8 mouse cellular contexts compared by ENCODE assay signal in genomic region chr2:35131991-35132661, GRCm38 (mm10). TPM values are rescaled to one million over a fixed set of nuclear protein-coding genes. Genes with fewer than 3 reads are reported as not detected.
DNase-seq lines count a peak whose midpoint lies in the region; ATAC-seq and TF ChIP-seq lines count a peak whose summit lies in the region.

No protein-coding gene starts in this region.

- peak overlapping the region; percentile 75 for H3K9ac ChIP-seq in heart, embryonic 11.5 days (ENCODE audit: low read depth, low read length)
- peak overlapping the region; percentile 82 for H3K9ac ChIP-seq in kidney, embryonic 16.5 days (replicated peaks; ENCODE audit: low read length)
- H3K9ac ChIP-seq in liver, adult 2 months (ENCODE audit: low read depth, low read length), result peak overlapping the region; percentile 75

- H3K4me2 ChIP-seq in heart, embryonic 11.5 days, result peak overlapping the region; percentile 83
- peak overlapping the region; percentile 84 for H3K4me2 ChIP-seq in kidney, embryonic 16.5 days (replicated peaks; ENCODE audit: low read depth, low read length)
- peak overlapping the region; percentile 85 for H3K4me2 ChIP-seq in myocyte (ENCODE audit: low read depth)

- H3K27ac ChIP-seq in heart, embryonic 11.5 days (ENCODE audit: low read depth, low read length), result peak overlapping the region; percentile 87
- H3K27ac ChIP-seq in kidney, embryonic 16.5 days (ENCODE audit: low read length), result peak overlapping the region; percentile 94
- H3K27ac ChIP-seq in liver, adult 2 months (replicated peaks; ENCODE audit: insufficient read depth, low read depth, low read length), result peak overlapping the region; percentile 64

- no peak overlapping the region for H3ac ChIP-seq in myocyte (ENCODE audit: control insufficient read depth, insufficient read length)

- H3K4me1 ChIP-seq in heart, embryonic 11.5 days (ENCODE audit: control insufficient read depth, insufficient read depth, low read length), result peaks cover 10% of the 10 kb centered on the region
- peaks cover 10% of the 10 kb centered on the region for H3K4me1 ChIP-seq in kidney, embryonic 16.5 days (ENCODE audit: insufficient read depth, low read length)
- no peaks in the 10 kb centered on the region for H3K4me1 ChIP-seq in liver, adult 2 months (ENCODE audit: control insufficient read depth, insufficient read depth, low read length)

- under 1% methylated on average over 21 of the region's 21 CpGs for WGBS in heart, embryonic 11.5 days (ENCODE audit: insufficient replicate concordance)
- WGBS in kidney, embryonic 16.5 days, result under 1% methylated on average over 21 of the region's 21 CpGs
- under 1% methylated on average over 21 of the region's 21 CpGs for WGBS in liver, adult 2 months

- no peaks in the 10 kb centered on the region for H3K9me3 ChIP-seq in heart, embryonic 11.5 days (replicated peaks; ENCODE audit: control insufficient read depth, low read length)
- H3K9me3 ChIP-seq in kidney, embryonic 16.5 days (ENCODE audit: low read length), result no peaks in the 10 kb centered on the region

- no peaks in the 10 kb centered on the region for H3K27me3 ChIP-seq in heart, embryonic 11.5 days (ENCODE audit: control insufficient read depth, insufficient read depth, low read length)
- H3K27me3 ChIP-seq in kidney, embryonic 16.5 days (ENCODE audit: insufficient read depth, low read length), result no peaks in the 10 kb centered on the region
- H3K27me3 ChIP-seq in liver, adult 2 months (ENCODE audit: control insufficient read depth, insufficient read depth, low read length), result no peaks in the 10 kb centered on the region
- H3K27me3 ChIP-seq in myocyte (ENCODE audit: control insufficient read depth, insufficient read depth, insufficient read length), result no peaks in the 10 kb centered on the region
- no peaks in the 10 kb centered on the region for H3K27me3 ChIP-seq in splenic B cell, adult 2 months (ENCODE audit: control insufficient read depth, insufficient read depth, low read length, poor library complexity, severe bottlenecking)

- H3K36me3 ChIP-seq in heart, embryonic 11.5 days (ENCODE audit: control insufficient read depth, insufficient read depth, low read length), result peaks cover 4% of the 10 kb centered on the region; the same call in 1 of the 2 replicates
- H3K36me3 ChIP-seq in kidney, embryonic 16.5 days (ENCODE audit: insufficient read depth, low read length), result peaks cover 20% of the 10 kb centered on the region
- peaks cover 37% of the 10 kb centered on the region for H3K36me3 ChIP-seq in liver, adult 2 months (ENCODE audit: control insufficient read depth, insufficient read depth, low read length)
- peaks cover 14% of the 10 kb centered on the region for H3K36me3 ChIP-seq in myocyte (ENCODE audit: control insufficient read depth, insufficient read depth)
- peaks cover 9% of the 10 kb centered on the region; the same call in 1 of the 2 replicates for H3K36me3 ChIP-seq in splenic B cell, adult 2 months (ENCODE audit: control insufficient read depth, insufficient read depth, low read length, poor library complexity, severe bottlenecking)

- peak overlapping the region; percentile 60 for H3K4me3 ChIP-seq in heart, embryonic 11.5 days (ENCODE audit: low read depth, low read length)
- peak overlapping the region; percentile 65 for H3K4me3 ChIP-seq in kidney, embryonic 16.5 days (ENCODE audit: low read length)
- H3K4me3 ChIP-seq in liver, adult 2 months (ENCODE audit: insufficient read depth, low read depth, low read length), result peak overlapping the region; percentile 51
- H3K4me3 ChIP-seq in myocyte, result peak overlapping the region; percentile 35

- TF ChIP-seq CTCF in liver, adult 2 months (IDR thresholded peaks at IDR 0.05; ENCODE audit: low read depth, low read length), result peak; percentile 34

- peak; percentile 100 for ATAC-seq in erythroblast, adult 5-6 weeks (replicated peaks; ENCODE audit: low FRiP score, poor library complexity, severe bottlenecking)
- ATAC-seq in heart, embryonic 11.5 days (replicated peaks; ENCODE audit: insufficient number of reproducible peaks, low FRiP score, low TSS enrichment), result peak; percentile 92
- peak; percentile 100 for ATAC-seq in kidney, embryonic 16.5 days (ENCODE audit: low FRiP score, low TSS enrichment)

- 0 out of 2 replicates have a peak, but pooled peaks have one; percentile 39 for TF ChIP-seq POLR2A in liver, adult 2 months (IDR thresholded peaks at IDR 0.05; ENCODE audit: extremely low read depth, insufficient read depth, low read length)
- peak; percentile 49 for TF ChIP-seq POLR2A in myocyte (IDR thresholded peaks at IDR 0.05; ENCODE audit: insufficient read length, low read depth)

- peak; percentile 88 to 90 for DNase-seq in B cell, adult 2 months
- DNase-seq in brain, adult 2 months (ENCODE audit: low read depth, low spot score), result peak; percentile 97
- DNase-seq in liver, adult 2 months (ENCODE audit: extremely low read depth, low read depth, low spot score), result peak; percentile 95
- peak; percentile 95 for DNase-seq in splenic B cell, adult 2 months (ENCODE audit: low read depth, low spot score)

- H3K79me2 ChIP-seq in liver, adult 2 months (ENCODE audit: control insufficient read depth, insufficient read depth, low read length), result no peaks in the 10 kb centered on the region
- H3K79me2 ChIP-seq in myocyte (ENCODE audit: control insufficient read depth, insufficient read depth), result peaks cover 3% of the 10 kb centered on the region

TF ChIP-seq in myocyte, 11 proteins besides CTCF, POLR2A, EP300 and RAD21:
- TF ChIP-seq CEBPB (IDR thresholded peaks at IDR 0.05; ENCODE audit: insufficient read depth, poor library complexity, severe bottlenecking), result no peak
- TF ChIP-seq SRF (IDR thresholded peaks at IDR 0.05; ENCODE audit: control insufficient read depth, insufficient read length, low read depth), result peak; percentile 39

RNA-seq across cellular contexts. Expression of gene Cntrl, which starts 22.8 kb away (rescaled TPM):
- 34.4 and 44.5 TPM in 2 replicates for total RNA-seq in erythroblast, adult 5-6 weeks (2015; ENCODE audit: low replicate concordance)
- total RNA-seq in erythroblast, adult 5-6 weeks (2017; ENCODE audit: low replicate concordance), result 42.4 and 60.4 TPM in 2 replicates
- 18.9 and 23.0 TPM in 2 replicates for polyA plus RNA-seq in heart, embryonic 11.5 days (2014; fragmentation: Nextera tagmentation; extraction: Ambion mirVana)
- polyA plus RNA-seq in kidney, embryonic 16.5 days (2015; fragmentation: Nextera tagmentation; extraction: Ambion mirVana), result 21.2 and 25.2 TPM in 2 replicates
- 13.0 and 22.8 TPM in 2 replicates for total RNA-seq in liver, adult 2 months (2014; rRNA removed)
- polyA plus RNA-seq in liver, adult 2 months (2012; rRNA removed), result 4.9 and 6.1 TPM in 2 replicates
- polyA plus RNA-seq in myocyte (2012; fragmentation: generic; extraction: Trizol), result 2.6 TPM

RNA-seq across cellular contexts. Expression of gene AI182371, which starts 30.8 kb away (rescaled TPM):
- not detected in 2 replicates for total RNA-seq in erythroblast, adult 5-6 weeks (2015; ENCODE audit: low replicate concordance)
- total RNA-seq in erythroblast, adult 5-6 weeks (2017; ENCODE audit: low replicate concordance), result 1.4 and 1.7 TPM in 2 replicates
- 0.34 and 0.99 TPM in 2 replicates for polyA plus RNA-seq in heart, embryonic 11.5 days (2014; fragmentation: Nextera tagmentation; extraction: Ambion mirVana)
- 0.46 and 0.50 TPM in 2 replicates for polyA plus RNA-seq in kidney, embryonic 16.5 days (2015; fragmentation: Nextera tagmentation; extraction: Ambion mirVana)
- total RNA-seq in liver, adult 2 months (2014; rRNA removed), result 471 and 592 TPM in 2 replicates
- 124 and 129 TPM in 2 replicates for polyA plus RNA-seq in liver, adult 2 months (2012; rRNA removed)
- polyA plus RNA-seq in myocyte (2012; fragmentation: generic; extraction: Trizol), result 0.05 TPM

Comparison
In these comparisons a context has a peak if more than half of its experiments do, and no peak if none do; other contexts are left out.
1. Peak in every context shown above with its lines: DNase-seq, ATAC-seq, H3K4me3 ChIP-seq and H3K27ac ChIP-seq.
2. RNA of gene AI182371, which starts 30.8 kb away (polyA plus RNA-seq): 124 to 129 TPM in liver, adult 2 months; 0.46 to 0.50 TPM in kidney, embryonic 16.5 days, 0.34 to 0.99 TPM in heart, embryonic 11.5 days and 0.05 TPM in myocyte (single experiment); every median in the first group is over 10 times any median in the second.